Mouse (Mus musculus): Measurements from ENCODE around the gene Arpc3.
A peak's percentile ranks its signal among the peaks of the same experiment; 100 is the strongest.

Arpc3 gene

DNA sequence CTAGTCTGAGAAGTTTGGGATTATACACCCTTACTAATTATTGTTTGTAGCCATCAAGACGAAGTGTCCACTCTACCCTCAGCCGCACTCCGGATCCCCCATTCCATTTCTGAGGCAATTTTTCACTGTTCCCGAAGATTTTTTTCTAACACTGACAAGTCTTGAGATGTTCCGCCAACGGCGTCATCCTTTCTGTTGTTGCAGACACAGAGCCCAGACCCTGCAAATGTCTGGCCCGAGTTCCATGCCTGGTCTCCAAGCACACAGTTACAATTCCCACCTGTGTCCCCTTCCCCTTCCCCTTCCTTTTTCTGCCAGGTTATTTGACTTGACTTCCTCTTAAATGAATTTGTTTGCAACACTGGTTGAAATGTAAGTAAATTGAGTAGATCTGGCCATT is 8.2 kb downstream of the Arpc3 start:
- no peak for DNase-seq (ENCODE audit: low read depth, low spot score)

DNA sequence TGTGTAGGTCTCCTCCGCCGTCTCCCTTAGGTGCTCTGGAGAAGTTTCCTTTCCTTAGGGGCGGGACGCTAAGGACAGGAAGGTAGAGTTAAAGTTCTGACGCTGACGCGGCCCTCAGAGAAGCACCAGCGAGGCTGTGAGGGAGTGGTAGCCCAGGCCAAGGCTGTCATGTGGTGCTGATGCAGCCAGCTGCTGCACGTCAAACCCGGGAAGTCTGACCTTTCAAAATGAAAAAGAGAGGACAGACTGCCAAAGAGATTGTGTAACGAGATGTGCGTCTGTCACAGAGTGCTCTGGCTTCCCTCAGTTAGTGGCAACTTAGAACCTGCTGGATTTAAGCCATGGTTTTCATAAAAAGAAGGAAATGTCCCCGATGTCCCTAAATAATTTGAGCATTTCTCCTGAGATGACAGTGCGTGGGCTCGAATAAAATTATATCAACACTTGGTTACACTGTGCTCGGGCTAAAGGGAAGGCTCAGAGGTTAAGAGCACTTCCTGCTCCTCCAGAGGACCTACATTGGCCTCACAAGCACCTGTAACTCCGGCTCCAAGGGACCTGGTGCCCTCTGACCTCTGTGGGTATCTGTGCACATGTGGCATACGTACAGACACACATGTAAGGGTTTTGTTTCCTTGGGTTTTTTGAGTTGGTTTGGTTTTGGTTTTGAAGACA is 9.1 kb downstream of the Arpc3 start:
- DNase-seq (ENCODE audit: low read depth, low spot score), result no peak

DNA sequence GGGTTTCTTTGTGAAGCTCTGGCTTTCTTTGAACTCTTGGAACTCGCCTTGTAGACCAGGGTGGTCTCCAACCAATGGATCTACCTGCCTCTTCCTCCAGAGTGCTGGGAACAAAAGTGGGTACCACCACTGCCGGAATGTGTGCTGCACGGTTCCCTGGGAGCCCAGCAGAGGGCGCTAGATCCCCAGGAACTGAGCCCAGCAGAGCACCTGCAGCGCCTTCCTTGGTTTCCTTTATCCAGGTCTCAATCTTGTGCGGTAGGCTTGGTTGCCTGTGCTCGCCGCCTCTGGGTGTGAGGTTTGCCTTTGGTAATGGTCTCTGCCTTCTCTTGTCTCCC is 9.6 kb downstream of the Arpc3 start:
- no peak for DNase-seq (ENCODE audit: low read depth, low spot score)

DNA sequence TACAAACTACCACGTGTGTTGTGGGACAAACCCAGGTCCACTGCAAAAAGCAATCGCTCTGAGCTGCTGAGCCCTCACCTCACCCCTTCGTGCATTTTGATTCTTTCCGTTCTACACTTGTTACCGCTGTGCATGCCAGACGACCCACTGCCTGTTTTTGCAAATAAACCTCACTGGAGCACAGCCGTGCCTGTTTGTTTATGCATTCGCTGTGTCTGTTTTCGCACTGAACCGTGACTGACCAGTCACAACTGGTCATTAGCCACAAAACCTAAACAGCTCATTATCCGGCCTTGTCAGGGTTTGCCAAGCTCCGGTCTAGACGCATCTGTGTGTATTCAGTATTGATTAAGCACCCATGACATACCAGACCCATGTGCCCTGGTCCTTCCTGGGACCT is 10.5 kb downstream of the Arpc3 start:
- DNase-seq (ENCODE audit: low read depth, low spot score), result no peak

DNA sequence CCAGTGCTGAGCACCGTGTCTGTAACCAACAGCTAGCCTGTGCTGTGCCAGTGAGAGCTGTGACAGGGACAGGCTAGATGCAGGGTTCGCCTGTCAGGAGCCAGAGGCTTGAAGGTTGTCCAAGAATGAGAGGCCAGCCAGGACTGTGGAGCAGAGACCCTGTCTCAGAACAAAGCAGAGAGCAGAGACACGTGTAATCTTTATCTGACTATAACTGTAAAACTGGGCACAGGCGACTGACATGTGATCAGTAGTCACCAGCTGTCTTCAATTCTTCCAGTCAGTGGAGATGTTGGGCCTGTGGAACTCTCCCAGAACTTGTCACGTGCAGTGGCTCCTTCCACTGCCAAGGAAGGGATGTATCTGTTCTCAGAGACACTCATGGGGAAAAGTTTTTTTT is 11.1 kb downstream of the Arpc3 start:
- no peak for DNase-seq (ENCODE audit: low read depth, low spot score)

DNA sequence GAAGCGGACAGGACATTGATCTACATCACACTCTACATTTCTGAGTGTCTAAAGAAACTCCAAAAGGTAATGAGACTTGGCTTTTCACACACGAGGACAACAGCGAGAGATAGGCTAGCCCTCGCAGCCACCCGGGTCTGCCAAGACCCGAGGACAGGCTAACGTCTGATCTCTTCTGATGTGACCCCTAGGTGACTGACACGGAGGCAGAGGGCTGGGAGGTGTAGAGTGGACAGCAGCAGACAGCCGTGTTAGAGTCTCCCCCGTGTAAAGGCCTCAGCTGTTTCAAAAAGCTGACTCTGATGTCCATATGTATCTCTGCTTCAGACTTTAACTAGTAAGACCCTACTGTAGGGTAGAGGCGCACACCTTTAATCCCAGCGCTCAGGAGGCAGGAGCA is 11.7 kb downstream of the Arpc3 start:
- no peak for DNase-seq (ENCODE audit: low read depth, low spot score)

DNA sequence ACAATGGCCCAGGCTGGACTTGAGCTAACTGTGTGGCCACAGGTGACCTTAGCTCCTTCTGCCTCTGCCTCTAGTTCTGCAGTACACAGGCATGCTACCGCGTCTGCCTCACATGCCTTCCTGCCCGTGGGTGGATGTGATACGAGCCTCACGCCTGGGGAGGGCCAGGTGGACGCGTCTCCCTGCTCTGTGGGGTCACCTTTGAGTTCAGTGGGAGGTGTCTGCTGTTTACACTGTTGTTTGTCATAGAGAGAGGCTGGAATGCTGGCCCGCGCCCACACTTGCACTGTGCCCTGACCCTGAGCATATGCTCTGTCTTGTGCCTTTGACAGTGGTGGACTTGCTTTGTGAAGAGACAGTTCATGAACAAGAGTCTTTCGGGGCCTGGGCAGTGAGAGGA is 13.9 kb downstream of the Arpc3 start:
- no peak for DNase-seq (ENCODE audit: low read depth, low spot score)

DNA sequence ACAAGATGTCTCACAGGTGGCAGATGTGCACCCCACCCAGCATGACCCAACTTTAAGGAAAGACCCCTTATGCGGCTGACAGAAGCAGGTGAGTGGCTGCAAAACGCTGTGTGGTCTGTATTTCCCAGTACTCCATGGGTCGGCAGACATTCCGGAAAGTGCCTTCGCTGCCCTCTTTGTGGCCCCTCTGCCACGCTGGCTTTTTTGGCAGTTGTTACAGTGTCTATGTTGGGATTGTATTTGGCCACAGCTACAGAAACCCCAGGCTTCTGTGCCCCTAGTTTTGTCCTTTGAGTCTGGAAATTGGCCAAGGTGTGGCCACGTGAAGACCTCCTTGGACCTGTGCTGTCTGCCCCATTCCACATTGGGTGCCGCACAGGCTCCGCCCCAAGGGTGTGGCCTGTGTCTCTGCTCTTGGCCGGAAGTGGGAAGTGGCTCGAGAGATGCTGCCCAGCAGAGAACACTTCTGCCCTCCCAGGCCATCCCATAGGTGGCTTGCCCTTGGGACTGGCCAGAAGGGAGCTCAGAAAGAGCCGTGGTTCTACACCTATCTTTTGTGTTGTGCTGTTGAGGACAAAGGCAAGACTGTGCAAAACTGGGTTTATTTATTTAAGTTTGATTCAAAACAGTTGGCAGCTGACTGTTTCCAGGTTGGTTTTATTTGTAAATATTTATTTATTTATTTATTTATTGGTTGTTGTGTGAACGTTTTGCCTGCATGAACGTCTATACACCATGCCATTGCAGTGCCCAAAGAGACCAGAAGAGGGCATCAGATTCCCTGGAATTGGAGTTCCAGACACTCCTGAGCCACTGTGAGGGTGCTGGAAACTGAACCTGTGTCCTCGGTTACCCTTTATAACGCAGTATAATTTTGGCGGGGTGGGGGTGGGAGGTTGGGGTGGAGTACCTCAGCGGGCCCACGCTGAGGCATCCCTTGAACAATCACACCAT is 18.3 kb downstream of the Arpc3 start:
- no peak for DNase-seq (ENCODE audit: low read depth, low spot score)

DNA sequence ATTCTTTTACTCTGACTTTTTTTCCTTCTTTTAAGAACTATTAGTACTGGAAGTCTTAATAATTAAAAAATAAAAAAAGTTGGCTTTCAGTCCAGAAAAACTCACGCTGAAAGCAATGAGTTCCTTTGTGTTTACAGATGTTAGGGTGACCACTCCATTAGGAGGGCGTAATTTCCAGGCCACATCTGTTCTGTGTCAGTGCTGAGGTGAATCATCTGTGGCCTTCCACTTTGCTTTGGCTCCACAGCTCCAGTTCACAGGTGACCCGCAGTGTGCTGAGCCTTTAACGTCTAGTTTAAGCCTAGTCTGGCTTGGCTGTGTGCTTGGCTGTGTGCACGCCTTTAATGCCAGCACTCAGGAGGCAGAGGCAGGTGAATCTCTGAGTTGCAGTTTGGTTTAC is 20.2 kb downstream of the Arpc3 start:
- no peak for DNase-seq (ENCODE audit: low read depth, low spot score)

DNA sequence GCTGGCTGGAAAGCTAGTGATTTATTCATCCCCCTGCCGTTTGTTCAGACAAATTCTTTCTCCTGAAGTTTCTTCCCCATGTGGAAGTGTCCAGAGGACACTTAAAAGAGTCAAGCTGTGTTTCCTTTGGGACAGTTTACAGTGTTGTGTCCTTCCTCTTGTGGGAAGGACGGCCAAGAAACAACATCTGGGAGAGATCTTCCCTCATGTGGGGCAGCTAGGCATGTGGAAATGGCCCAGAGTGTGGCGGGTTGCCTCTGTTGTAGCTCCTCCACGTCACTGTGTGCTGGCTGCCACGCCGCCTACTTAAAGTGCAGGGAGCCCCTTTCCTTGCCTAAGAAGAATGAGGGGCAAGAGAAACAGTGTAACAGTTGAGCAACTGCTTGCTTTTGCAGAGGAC is 21.1 kb downstream of the Arpc3 start:
- DNase-seq (ENCODE audit: low read depth, low spot score), result no peak

DNA sequence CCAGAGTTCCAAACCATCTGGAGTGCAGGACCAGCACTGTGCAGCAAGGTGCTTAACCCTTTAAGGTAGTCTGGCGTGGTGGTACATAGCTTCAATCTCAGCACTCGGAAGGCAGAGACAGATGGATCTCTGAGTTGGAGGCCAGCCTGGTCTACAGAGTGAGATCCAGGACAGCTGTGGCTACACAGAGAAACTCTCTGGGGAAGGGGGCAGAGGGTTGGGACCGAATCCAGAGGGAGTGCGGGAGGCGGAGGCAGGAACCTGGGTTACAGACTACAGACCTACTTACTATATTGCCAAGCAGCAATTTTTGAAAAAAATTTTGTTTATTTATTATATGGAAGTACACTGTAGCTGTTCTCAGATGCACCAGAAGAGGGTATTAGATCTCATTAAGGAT is 22.7 kb downstream of the Arpc3 start:
- DNase-seq (ENCODE audit: low read depth, low spot score), result no peak

DNA sequence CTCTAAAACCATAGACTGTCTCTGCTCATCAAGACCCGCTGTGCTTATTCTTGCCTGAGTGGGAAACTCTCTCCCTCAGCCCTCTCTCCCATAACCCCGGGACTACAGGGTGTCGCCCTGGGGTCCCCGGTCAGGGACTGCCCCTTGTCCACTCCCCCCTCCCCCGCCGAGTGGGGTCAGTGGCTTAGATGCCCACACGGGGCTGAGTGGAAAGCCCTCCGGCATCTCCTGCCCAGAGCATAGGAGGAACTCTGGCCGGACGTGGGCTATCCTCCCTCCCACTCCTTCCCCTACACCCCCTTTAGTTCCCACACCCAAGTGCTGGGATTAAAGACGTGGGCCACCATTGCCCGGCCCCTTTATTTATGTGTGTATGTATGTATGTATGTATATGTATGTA is 23.8 kb downstream of the Arpc3 start:
- no peak for DNase-seq (ENCODE audit: low read depth, low spot score)

DNA sequence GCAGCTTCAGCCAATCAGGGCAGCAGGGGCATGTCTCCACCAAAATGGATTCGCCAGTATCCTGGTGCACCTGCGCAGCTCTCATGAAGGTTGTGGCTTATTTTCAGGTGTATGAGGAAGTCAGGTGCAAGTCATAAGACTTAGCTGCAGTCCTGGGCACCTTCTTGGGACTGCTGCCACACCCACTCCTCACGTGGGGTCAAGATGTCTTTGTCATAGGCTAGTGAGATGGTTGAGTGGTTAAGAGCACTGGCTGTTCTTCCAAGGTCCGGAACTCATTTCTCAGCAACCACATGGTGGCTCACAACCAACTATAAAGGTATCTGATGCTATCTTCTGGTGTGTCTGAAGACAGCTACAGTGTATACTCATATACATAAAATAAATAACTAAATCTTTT is 29.0 kb downstream of the Arpc3 start:
- DNase-seq (ENCODE audit: low read depth, low spot score), result peak; percentile 62

DNA sequence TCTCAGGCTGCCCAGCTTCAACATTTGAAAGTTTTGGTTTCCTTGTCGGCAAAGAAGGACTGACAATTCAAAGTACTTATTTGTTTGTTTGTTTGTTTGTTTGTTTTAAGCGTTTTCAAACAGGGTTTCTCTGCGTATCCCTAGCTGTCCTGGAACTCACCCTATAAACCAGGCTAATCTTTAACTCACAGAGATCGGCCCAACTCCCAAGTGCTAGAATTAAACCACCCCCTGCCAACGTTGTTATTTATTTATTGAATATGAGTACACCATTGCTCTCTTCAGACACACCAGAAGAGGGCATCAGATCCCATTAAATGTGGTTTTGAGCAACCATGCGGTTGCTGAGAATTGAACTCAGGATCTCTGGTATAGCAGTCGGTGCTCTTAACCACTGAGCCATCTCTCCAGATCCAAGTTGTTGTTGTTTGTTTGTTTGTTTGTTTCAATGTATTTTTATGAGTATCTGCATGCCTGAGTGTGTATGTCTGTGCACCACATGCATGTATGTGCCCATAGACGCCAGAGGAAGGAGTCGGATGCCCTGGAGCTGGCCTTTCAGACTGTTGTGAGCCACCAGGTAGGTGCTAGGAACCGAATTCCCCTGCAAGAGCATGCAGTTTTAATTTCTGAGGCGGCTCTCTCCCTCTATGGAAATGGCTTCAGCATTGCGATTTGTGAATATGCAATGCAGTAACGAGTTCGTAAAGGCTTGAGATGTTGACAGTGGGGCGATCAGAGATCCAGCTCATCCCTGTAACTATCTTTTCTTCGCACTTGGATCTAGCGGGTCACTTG is 29.8 kb downstream of the Arpc3 start, which contains the start of gene Anapc7:
TSS of gene Anapc7 (plus strand) at position 423 of the 798 bp plus-strand sequence.
- no peak for DNase-seq (ENCODE audit: low read depth, low spot score)

DNA sequence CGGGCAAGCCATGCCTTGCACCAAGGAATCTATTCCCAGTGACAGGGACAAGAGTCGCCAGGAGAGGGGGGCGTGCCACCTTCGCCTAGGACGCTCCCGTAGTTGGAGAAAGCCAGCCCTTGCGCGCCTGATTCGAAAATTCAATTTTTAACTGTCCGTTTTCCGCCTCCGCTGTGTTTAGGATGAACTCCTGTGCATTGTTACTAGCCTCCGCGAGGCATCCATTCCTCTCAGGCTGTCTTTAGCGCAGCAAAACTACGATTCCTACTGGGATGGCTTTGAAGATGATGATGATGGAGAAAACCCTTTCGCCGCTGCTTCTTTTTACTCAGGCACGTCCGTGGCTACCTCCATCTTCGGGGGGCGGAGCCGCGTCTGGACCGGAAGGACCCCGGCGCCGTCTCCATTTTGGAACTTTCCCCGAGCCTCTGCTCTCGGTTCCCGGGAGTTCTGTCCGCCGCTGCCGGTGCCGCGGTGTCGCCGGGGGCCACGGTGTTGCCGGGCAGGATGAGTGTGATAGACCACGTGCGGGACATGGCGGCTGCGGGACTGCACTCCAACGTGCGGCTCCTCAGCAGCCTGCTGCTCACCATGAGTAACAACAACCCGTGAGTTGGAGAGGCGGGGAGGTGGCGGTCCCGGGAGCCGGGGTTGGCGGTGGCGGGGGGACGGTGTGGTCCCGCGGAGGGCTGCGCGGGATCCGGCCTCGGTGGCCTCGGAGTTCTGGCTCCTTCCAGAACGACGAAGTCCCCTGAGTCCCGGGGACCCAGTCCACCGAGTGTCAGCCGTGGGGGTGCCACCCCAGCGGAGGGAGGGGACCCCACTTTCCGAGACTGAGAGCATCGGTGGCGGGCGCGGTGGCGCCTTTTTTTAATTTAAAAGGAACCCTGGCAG is 30.6 kb downstream of the Arpc3 start:
- DNase-seq (ENCODE audit: low read depth, low spot score), result peak; percentile 77

DNA sequence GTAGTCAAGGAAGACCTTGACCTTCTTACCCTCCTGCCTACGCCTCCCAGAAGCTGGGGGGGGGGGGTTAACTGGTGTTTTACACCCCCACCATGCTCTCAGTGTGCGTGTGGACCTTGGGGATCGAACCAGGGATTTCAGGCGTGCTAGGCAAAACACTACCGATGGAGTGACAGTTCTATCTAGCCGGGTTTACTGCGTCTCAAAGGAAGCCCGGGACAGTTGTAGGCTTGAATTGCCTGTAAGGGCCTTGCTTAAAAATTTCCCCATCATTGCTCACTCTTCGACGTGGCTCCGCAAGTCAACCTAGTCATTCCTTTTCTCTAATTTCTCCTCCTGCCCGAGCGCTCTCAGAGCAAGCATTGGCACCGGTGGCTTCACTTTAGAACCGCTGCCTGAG is 31.4 kb downstream of the Arpc3 start:
- no peak for DNase-seq (ENCODE audit: low read depth, low spot score)

DNA sequence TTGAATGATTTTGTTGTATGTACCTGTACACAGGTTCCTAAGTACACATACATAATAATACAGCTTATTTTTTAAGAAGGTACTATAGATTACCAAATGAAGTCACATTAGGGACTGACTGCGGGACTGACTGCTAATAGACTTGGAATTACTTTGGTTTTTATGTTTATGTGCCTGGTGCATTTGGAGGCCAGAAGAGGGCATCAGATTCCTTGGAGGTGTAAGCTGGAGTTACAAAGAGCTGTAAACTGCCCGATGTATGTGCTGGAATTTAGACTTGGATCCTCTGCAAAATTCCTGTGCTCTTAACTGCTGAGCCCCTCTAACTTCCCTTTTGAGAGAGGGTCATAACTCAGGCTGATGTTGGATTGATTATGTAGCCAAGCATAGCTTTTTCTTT is 33.9 kb downstream of the Arpc3 start:
- no peak for DNase-seq (ENCODE audit: low read depth, low spot score)

DNA sequence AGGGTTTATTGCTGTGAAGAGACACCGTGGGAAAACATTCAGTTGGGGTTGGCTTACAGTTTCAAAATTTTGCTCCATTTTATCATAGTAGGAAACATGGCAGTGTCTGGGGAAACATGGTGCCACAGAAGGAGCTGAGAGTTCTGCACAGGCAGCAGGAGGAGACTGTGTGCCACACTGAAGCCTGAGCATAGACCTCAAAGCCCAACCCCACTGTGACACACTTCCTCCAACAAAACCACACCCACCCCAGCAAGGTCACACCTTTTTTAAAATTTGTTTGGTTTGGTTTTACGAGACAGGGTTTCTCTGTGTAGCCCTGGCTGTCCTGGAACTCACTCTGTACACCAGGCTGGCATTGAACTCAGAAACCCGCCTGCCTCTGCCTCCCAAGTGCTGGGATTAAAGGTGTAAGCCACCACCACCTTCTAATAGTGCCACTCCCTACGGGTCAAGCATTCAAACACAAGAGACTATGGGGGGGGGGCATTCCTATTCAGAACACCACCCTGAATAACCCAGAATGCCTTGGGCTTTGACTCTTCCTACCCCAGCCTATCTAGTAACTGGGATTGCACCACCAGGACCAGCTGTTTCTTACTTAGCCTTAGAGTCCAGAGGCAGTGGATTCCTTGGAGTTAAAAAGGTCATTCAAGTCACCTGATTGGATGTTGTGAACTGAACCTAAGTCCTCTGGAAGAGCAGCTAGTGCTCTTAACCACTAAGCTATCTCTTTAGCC is 38.5 kb downstream of the Arpc3 start:
- no peak for DNase-seq (ENCODE audit: low read depth, low spot score)

DNA sequence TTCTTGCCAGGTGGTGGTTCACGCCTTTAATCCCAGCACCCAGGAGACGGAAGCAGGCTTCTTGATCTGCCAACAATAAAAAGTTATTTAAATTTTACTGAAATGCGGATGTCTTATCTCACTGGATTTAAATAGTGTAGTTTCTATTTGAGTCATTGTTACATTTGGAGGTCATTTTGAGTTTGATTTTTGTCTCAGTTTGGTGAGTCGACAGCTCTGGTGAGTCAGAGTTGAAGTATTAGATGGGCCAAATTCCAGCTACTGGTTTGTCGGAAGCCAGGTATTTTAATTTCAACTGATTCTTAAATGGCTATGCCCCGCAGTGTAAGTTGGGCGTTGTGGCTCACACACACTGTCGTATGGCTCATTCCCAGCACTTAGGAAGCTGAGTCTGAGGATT is 39.5 kb downstream of the Arpc3 start:
- DNase-seq (ENCODE audit: low read depth, low spot score), result no peak

DNA sequence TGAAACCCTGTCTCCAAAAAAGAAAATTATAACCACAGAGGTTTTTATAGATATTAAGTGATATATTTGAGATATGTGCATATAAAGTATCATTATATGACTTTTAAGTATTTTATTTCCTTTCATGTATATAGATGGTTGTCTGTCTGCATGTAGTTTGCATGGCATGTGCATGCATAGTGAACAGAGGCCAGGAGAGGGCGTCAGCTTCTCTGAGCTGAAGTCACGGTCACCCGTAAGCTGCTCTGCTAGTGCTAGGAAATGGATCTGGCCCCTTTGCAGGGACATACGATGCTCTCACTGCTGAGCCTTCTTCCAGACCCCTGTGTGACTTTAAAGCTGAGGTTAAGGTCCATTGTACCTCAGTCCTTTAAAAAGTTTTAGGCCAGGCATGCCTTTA is 42.9 kb downstream of the Arpc3 start:
- DNase-seq (ENCODE audit: low read depth, low spot score), result no peak

Data from WW6 (cell line).